Mouse (Mus musculus): ENCODE data around the gene Chkb.

DNA sequence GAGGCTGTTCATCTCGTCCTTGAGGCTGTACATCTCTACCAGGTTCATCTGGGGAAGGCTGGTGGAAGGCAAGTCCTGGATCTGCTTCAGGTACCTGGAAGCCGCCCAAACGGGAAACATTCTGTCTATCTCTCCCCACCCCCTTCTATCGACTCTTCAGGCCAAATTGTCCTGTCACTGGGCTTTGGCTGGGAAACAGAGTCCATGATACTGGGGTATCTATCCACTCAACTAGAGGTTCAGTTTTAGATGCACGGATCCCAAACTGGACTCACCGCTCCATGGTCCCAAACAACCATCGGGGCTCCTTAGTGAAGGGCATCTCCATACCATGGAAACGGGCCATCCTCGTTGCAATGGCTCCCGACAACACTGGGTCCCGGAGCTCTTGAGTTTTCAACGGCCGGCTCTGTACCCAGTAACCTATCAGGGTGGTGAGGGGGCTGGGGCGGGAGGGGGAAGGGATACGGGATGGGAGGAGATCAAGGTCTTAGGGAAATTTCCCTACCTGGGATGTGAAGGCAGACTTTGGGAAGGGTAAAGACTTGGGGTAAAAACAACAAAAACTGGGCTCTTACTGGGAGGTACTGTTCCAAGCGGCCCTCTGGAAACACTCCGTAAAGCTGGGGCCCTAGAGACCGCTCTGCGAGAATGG is 1.4 kb downstream of the Chkb start:
- TF ChIP-seq GATA1 (IDR thresholded peaks at IDR 0.05; ENCODE audit: borderline replicate concordance, low read length) (no peak), FLI1 (IDR thresholded peaks at IDR 0.05; ENCODE audit: low read length) (no peak)
